Mouse (Mus musculus) CH12.LX (cell line): ENCODE measurements around the gene Unc13a.

Source experiments
- BHLHE40 ChIP-seq: IDR thresholded peaks from 2 replicates; pipeline ENCODE4 v1.6.1; 2011; ENCODE audit warnings: mild to moderate bottlenecking, low read depth, low read length, improper control_type of control experiment
- CTCF ChIP-seq, 2 experiments: IDR thresholded peaks in 1 of 2; conservative IDR thresholded peaks in 1 of 2; 2 replicates each; pipeline ENCODE4 v1.5.1; 2011 to 2012; ENCODE audit warnings: low read depth in 2 of 2, low read length in 2 of 2, improper control_type of control experiment in 1 of 2, inconsistent platforms in 1 of 2, mild to moderate bottlenecking in 1 of 2, moderate library complexity in 1 of 2
- ELF1 ChIP-seq: IDR thresholded peaks from 2 replicates; pipeline ENCODE4 v1.6.1; 2014; ENCODE audit warnings: low read depth, mild to moderate bottlenecking, inconsistent platforms, low read length, improper control_type of control experiment
- EP300 ChIP-seq: IDR thresholded peaks from 2 replicates; pipeline ENCODE4 v1.6.1; 2011; ENCODE audit warnings: low read length, improper control_type of control experiment
- ETS1 ChIP-seq: conservative IDR thresholded peaks from 2 replicates; pipeline ENCODE4 v1.6.1; 2012; ENCODE audit warnings: low read depth, mild to moderate bottlenecking, inconsistent platforms, low read length, improper control_type of control experiment, moderate library complexity
- MAZ ChIP-seq: IDR thresholded peaks from 2 replicates; pipeline ENCODE4 v1.6.1; 2012; ENCODE audit warnings: low read depth, mild to moderate bottlenecking, inconsistent platforms, low read length, improper control_type of control experiment, moderate library complexity
- NELFE ChIP-seq: IDR thresholded peaks from 2 replicates; pipeline ENCODE4 v1.6.1; 2011; ENCODE audit warnings: low read depth, low read length, improper control_type of control experiment
- POLR2A ChIP-seq: IDR thresholded peaks from 2 replicates; pipeline ENCODE4 v1.6.1; 2011; ENCODE audit warnings: low read depth, mild to moderate bottlenecking, improper control_type of control experiment, low read length
- POLR2AphosphoS2 ChIP-seq: IDR thresholded peaks from 2 replicates; pipeline ENCODE4 v1.6.1; 2011; ENCODE audit warnings: low read depth, low read length, improper control_type of control experiment
- SMC3 ChIP-seq: IDR thresholded peaks from 2 replicates; pipeline ENCODE4 v1.6.1; 2011; ENCODE audit warnings: low read depth, low read length, improper control_type of control experiment
- TCF12 ChIP-seq: IDR thresholded peaks from 2 replicates; pipeline ENCODE4 v1.6.1; 2014; ENCODE audit warnings: low read depth, mild to moderate bottlenecking, inconsistent platforms, low read length, improper control_type of control experiment
- USF1 ChIP-seq: IDR thresholded peaks from 2 replicates; pipeline ENCODE4 v1.6.1; 2014; ENCODE audit warnings: low read depth, mild to moderate bottlenecking, inconsistent platforms, low read length, improper control_type of control experiment
- ZNF384 ChIP-seq: IDR thresholded peaks from 2 replicates; pipeline ENCODE4 v1.6.1; 2012; ENCODE audit warnings: low read depth, low read length, improper control_type of control experiment, inconsistent platforms

DNA sequence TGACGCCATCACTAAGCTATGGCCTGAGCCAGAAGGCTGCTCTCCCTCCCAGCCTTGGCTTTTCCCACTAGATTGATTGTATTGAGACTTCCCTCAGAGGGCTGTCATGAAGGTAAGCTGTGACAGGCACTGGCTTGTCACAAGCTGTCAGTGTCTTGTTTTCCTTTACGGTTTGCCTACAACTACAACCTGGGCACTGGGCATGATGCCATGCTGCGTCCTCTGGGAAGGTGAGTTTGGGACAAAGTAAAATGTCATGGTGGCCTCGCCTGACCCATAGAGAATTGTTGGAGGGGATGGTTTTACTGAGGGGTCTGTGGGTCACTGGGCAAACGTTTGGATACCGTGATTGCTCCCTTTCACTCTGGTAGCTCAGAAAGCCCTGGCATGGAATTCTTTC is 33.2 kb downstream of the Unc13a start:
- TF ChIP-seq NELFE = no peak
- no peak for TF ChIP-seq ETS1
- TF ChIP-seq TCF12 = no peak
- no peak for TF ChIP-seq POLR2A
- TF ChIP-seq CTCF (conservative IDR thresholded peaks at IDR 0.05 in 1 of 2, IDR thresholded peaks at IDR 0.05 in 1 of 2; ENCODE audit: low read depth in 2 of 2, low read length in 2 of 2) = no peak
- TF ChIP-seq USF1 = no peak
- no peak for TF ChIP-seq SMC3
- no peak for TF ChIP-seq EP300
- TF ChIP-seq ZNF384 = no peak
- TF ChIP-seq MAZ = no peak
- no peak for TF ChIP-seq POLR2AphosphoS2
- TF ChIP-seq BHLHE40 = no peak
- TF ChIP-seq ELF1 = no peak
